Mouse (Mus musculus): Measurements from ENCODE around the gene Gsdma3.

GRCm38 (mm10) chr11:98675829-98676363 is 49.7 kb downstream of the Gsdma3 start:
- no peak for TF ChIP-seq POLR2A (IDR thresholded peaks at IDR 0.05; ENCODE audit: control insufficient read depth, extremely low read depth, insufficient read depth, low read length, poor library complexity)
- TF ChIP-seq CTCF (IDR thresholded peaks at IDR 0.05; ENCODE audit: borderline replicate concordance, control insufficient read depth, extremely low read depth, insufficient read depth, low read length, poor library complexity), result no peak
